Mouse (Mus musculus) forebrain, embryonic 15.5 days (tissue): ENCODE data around the gene Epha6. TPM values are rescaled to one million over a fixed set of nuclear protein-coding genes. Genes with fewer than 3 reads are reported as not detected.
A peak's percentile ranks its signal among the peaks of the same experiment; 100 is the strongest.
"Not testable (repeated sequence)": the region's sequence is repeated elsewhere in the genome, so short reads cannot be mapped to it uniquely, and the experiment has no call there.

Source experiments
- ATAC-seq: fragments of 200-750 bp; cut with Nextera tagmentation; replicated peaks from 2 replicates; pipeline ENCODE4 v1.8.0; 2017; ENCODE audit warnings: mild to moderate bottlenecking, moderate TSS enrichment, moderate library complexity
- H3K27ac ChIP-seq: fragments of 300-500 bp; sonication (generic); replicated peaks from 2 replicates; pipeline ENCODE4 v1.5.1; 2015; ENCODE audit warnings: mild to moderate bottlenecking, inconsistent platforms
- H3K27me3 ChIP-seq: fragments of 300-500 bp; sonication (generic); 2 replicates; pipeline ENCODE4 v1.6.1; 2015; ENCODE audit warnings: inconsistent platforms
- H3K36me3 ChIP-seq: fragments of 300-500 bp; sonication (generic); 2 replicates; pipeline ENCODE4 v1.6.1; 2015; ENCODE audit warnings: mild to moderate bottlenecking, inconsistent platforms
- H3K4me1 ChIP-seq: fragments of 300-500 bp; sonication (generic); 2 replicates; pipeline ENCODE4 v1.6.1; 2015; ENCODE audit warnings: inconsistent platforms
- H3K4me2 ChIP-seq: fragments of 300-500 bp; sonication (generic); replicated peaks from 2 replicates; pipeline ENCODE4 v1.6.1; 2015; ENCODE audit warnings: mild to moderate bottlenecking, inconsistent platforms
- H3K4me3 ChIP-seq: fragments of 300-500 bp; sonication (generic); 2 replicates; pipeline ENCODE4 v1.5.1; 2015; ENCODE audit warnings: mild to moderate bottlenecking, inconsistent platforms
- H3K9ac ChIP-seq: fragments of 300-500 bp; sonication (generic); replicated peaks from 2 replicates; pipeline ENCODE4 v1.6.1; 2015; ENCODE audit warnings: mild to moderate bottlenecking, inconsistent platforms
- H3K9me3 ChIP-seq: fragments of 300-500 bp; sonication (generic); 2 replicates; pipeline ENCODE4 v1.6.1; 2016; ENCODE audit warnings: inconsistent platforms
- WGBS: fragments of 180-500 bp; shearing (Covaris S2); methylation state at CpG from one replicate; pipeline ENCODE4 v1.1.7; 2015; ENCODE audit warnings: mixed read lengths; 5-methylcytosine and 5-hydroxymethylcytosine counted together
- polyA plus RNA-seq: library from polyadenylated mRNA; unstranded; fragments of >200 nt; fragmentation: Nextera tagmentation; extraction: Ambion mirVana; gene quantifications from 2 replicates; pipeline ENCODE4 v1.2.1, GENCODE M21; 2015

Gene Epha6
- polyA plus RNA-seq, 1 experiment from 2014 or later: 3.9 TPM

DNA sequence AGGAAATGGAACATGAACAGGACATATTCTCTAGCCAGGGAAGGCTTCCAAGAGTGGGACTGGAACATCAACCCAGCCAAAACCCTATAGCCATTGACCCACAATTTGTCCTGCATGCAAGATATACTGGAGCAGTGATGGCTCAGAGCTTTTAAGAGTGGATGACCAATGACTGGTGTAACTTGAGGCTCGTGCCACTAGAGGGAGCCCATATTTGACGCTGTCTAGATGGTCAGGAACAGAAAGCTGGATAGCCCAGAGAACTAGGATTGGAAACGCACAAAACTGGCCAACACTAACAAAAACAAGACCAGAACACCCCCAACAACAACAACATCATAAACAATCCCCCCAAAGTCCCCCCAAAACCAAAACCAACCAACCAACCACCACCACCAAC is 758.8 kb downstream of the Epha6 start:
- Histone ChIP-seq H3K36me3 (no peaks in the 10 kb centered on the region), H3K4me3 (no peak overlapping the region), H3K9ac (no peak overlapping the region), H3K27me3 (no peaks in the 10 kb centered on the region), H3K9me3 (no peaks in the 10 kb centered on the region), H3K4me1 (no peaks in the 10 kb centered on the region), H3K4me2 (no peak overlapping the region), H3K27ac (no peak overlapping the region)
- 18% methylated on average over 3 of the region's 3 CpGs for WGBS
- ATAC-seq: peak; percentile 53; the same call in 1 of the 2 replicates

DNA sequence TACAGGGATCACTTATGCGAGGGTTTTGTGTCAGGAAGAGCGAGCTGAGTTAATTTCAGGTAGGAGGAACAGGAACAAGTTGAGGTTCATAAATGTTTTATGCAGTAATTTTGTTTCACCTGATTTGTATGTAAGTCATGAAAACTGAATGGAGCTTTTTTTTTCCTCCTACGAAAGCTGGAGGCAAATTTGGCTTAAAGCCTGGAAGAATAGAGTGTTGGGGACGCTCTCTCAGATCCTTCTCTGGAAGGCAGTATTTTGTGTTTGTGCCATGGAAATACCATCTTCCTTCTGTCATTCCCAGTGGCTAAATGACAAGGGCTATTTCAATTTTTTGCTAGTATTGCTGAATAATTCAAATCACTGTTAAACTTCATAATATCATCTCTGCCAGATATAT is 768.6 kb downstream of the Epha6 start:
- Histone ChIP-seq H3K27me3 (no peaks in the 10 kb centered on the region), H3K4me1 (peaks cover 8% of the 10 kb centered on the region), H3K36me3 (no peaks in the 10 kb centered on the region), H3K4me2 (no peak overlapping the region), H3K9me3 (no peaks in the 10 kb centered on the region), H3K4me3 (no peak overlapping the region), H3K9ac (no peak overlapping the region), H3K27ac (no peak overlapping the region)
- ATAC-seq: no peak
- WGBS: 64% methylated on average over 4 of the region's 4 CpGs

DNA sequence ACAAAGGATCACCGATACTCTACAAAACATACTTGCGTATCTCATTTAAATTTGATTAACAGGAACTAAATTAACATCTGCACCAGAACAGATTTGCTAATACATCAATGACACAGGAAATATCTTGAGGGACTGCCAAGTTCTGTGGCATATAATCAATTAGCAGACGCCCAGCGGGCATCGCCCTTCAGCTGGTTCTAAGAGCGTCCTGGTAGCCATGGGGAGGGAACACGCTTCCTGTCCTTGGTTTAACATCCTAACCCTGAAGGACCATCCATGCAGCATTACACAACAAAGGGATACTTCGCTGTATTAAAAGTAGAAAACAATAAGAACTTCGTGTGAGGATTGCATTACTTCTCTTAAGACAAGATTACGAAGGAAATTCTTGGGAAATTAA is 769.0 kb downstream of the Epha6 start:
- Histone ChIP-seq H3K4me1 (peaks cover 8% of the 10 kb centered on the region), H3K27me3 (no peaks in the 10 kb centered on the region), H3K4me3 (no peak overlapping the region), H3K36me3 (no peaks in the 10 kb centered on the region), H3K9ac (no peak overlapping the region), H3K4me2 (no peak overlapping the region), H3K27ac (no peak overlapping the region; the same call in 1 of the 2 replicates), H3K9me3 (no peaks in the 10 kb centered on the region)
- 77% methylated on average over 10 of the region's 10 CpGs for WGBS
- ATAC-seq: no peak

DNA sequence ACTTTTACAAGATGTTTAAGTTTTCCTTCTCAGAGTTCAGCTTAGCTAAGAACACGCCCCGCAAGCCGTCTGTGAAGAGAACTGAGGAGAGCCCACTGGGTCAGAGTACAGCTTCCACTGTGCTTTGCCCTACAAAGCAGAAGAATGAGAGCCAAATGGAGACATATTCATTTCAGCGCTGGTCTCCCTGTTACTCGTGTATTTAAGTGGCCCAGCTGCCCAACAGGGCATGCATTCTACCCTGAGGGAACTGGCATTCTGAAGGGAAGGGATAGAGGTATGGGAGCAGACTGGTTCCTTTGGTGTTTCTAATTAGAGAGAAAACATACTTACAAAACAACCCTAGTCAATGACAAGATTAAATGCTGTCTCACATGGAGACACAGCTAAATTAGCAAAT is 772.9 kb downstream of the Epha6 start:
- ATAC-seq: peak; percentile 55; the same call in 1 of the 2 replicates
- Histone ChIP-seq H3K27me3 (no peaks in the 10 kb centered on the region), H3K4me3 (no peak overlapping the region), H3K4me2 (no peak overlapping the region), H3K4me1 (peaks cover 8% of the 10 kb centered on the region), H3K36me3 (no peaks in the 10 kb centered on the region), H3K27ac (no peak overlapping the region), H3K9ac (no peak overlapping the region), H3K9me3 (no peaks in the 10 kb centered on the region)
- WGBS: 32% methylated on average over 5 of the region's 5 CpGs

DNA sequence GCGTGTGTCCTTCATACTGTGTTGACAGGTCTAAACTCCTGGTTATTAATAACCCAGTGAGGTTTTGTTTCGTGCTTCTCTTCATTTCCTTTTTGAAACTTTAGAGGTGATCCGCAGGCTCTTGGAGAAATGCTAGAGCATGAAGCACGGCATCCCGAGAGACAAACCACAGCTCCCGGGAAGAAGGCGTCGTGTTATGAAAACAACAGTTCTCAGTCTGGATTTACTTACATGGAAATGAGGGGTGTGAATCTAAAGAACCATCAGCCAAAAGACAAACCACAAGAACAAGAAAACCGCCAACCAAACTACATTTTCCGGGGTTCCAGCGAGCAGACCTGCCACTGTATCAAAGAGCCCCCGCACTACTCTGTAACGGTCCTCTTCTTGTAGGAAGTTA is 775.7 kb downstream of the Epha6 start:
- Histone ChIP-seq H3K9me3 (no peaks in the 10 kb centered on the region), H3K36me3 (no peaks in the 10 kb centered on the region), H3K9ac (no peak overlapping the region), H3K4me3 (no peak overlapping the region), H3K4me2 (no peak overlapping the region), H3K4me1 (peaks cover 4% of the 10 kb centered on the region), H3K27me3 (no peaks in the 10 kb centered on the region), H3K27ac (no peak overlapping the region)
- no peak for ATAC-seq
- whole genome bisulfite sequencing: 91% methylated on average over 13 of the region's 13 CpGs

DNA sequence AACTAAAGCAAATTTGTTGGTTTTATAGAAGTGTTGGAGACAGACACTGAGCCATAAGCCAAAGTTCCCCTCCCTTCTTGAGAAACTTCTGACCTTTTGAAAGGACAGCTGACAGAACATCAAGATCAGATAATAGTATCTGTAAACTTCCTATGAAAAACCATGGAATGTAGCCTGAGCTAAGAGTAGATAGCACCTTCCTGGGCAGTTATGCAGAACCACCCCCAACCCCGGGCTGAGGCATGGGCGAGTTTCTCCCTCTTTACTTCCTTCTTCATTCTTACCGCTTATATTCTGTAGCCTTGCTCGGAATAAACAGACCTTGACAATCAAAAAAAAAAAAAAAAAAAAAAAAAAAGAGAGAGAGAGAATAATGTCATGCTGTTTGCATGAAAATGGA is 805.5 kb downstream of the Epha6 start:
- not testable (repeated sequence) for H3K27ac ChIP-seq, H3K36me3 ChIP-seq, ATAC-seq, H3K9ac ChIP-seq, H3K4me1 ChIP-seq, H3K27me3 ChIP-seq, H3K4me2 ChIP-seq, H3K4me3 ChIP-seq, H3K9me3 ChIP-seq
- WGBS: 91% methylated on average over 4 of the region's 4 CpGs

DNA sequence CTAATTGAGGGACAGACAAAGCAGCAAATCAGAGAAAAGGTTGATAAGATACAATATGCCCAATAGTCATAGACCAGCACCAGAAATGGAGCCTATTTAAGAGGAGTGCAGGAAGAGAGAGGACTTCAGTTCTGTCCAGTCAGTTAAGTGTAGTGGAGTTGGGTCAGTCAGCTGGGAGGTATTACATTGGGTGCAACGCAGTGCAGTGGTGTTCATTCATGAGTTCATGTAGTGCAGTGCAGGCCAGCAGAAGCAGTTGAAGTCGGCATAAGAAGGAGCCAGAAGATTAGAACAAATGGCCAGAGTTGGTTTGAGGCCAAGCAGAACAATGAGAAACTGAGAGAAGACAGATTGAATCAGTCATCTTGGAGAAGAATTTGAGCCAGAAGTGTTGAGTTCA is 833.0 kb downstream of the Epha6 start:
- H3K9me3 ChIP-seq: no peaks in the 10 kb centered on the region
- no peak overlapping the region for H3K4me3 ChIP-seq
- no peaks in the 10 kb centered on the region for H3K27me3 ChIP-seq
- H3K4me2 ChIP-seq: no peak overlapping the region
- H3K36me3 ChIP-seq: no peaks in the 10 kb centered on the region
- no peak overlapping the region for H3K27ac ChIP-seq
- 79% methylated on average over 2 of the region's 2 CpGs for WGBS
- no peak overlapping the region for H3K9ac ChIP-seq
- no peak for ATAC-seq
- H3K4me1 ChIP-seq: no peaks in the 10 kb centered on the region

DNA sequence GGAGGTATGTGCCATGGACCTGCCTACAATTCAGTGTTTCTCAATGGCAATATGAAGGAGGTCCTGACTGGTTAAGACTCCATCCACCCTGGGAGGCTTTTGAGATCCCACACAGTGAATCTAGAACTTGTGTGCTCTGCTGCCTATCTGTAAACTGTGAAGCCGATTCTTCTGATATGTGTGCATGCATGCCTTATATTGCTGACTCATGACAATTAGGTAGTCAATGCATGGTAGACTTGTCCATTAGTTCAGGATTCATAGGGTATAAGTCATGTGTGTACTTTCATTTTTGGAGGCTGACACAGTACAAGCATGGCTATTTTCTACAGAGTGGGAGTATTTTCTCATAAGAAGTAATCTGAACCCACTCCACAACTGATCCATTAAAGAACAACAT is 834.9 kb downstream of the Epha6 start:
- H3K27me3 ChIP-seq: no peaks in the 10 kb centered on the region
- 96% methylated on average over 1 of the region's 1 CpGs for WGBS

DNA sequence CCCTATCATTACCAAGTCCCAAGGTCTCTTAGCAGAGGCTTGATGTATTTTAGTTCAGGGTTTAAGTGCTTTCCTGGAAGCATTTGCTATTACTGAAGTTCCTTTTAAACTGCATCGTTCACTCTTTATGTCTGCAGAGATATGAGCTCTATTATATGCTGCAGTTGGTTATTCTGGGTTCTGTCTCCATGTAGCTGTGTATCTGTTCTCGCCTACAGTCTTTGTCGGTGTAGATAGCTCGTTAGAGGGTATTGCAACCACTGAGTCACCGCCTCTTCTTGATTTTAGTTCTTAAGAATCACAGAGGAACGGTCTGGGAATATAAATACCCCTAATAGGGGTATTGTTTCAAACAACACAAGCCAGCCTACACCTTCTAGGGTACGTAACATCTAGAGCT is 835.4 kb downstream of the Epha6 start:
- WGBS: 53% methylated on average over 7 of the region's 7 CpGs
- ATAC-seq: no peak
- no peaks in the 10 kb centered on the region for H3K4me1 ChIP-seq

More for the DNA sequence above, 834.9 kb downstream of the Epha6 start:
- Histone ChIP-seq H3K36me3 (no peaks in the 10 kb centered on the region), H3K4me3 (no peak overlapping the region), H3K4me2 (no peak overlapping the region), H3K9ac (no peak overlapping the region), H3K27ac (no peak overlapping the region), H3K9me3 (no peaks in the 10 kb centered on the region), H3K4me1 (no peaks in the 10 kb centered on the region)
- ATAC-seq: no peak

DNA sequence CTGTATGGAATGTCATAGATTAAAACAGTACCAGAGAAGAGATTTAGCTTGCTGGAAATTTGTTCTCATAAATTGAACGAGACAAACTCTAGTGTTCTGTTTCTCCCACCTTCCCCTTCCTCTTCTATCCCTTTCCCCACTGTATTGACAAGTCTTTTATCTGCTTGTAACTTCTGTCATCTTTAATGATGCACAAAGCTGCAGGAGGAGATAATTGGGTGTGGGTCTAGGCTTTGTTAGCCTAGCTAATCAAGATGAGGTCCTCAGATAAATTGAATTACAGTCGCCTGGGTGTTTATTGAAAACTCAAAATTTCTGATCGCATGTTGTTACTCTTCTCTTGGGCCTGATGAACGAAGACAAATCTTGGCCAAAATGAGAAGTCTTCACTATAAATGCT is 844.5 kb downstream of the Epha6 start:
- Histone ChIP-seq H3K4me3 (no peak overlapping the region), H3K36me3 (no peaks in the 10 kb centered on the region), H3K9me3 (no peaks in the 10 kb centered on the region), H3K27ac (no peak overlapping the region), H3K4me2 (no peak overlapping the region), H3K9ac (no peak overlapping the region), H3K4me1 (no peaks in the 10 kb centered on the region), H3K27me3 (no peaks in the 10 kb centered on the region)
- no peak for ATAC-seq
- WGBS: 64% methylated on average over 4 of the region's 4 CpGs

More for the DNA sequence above, 835.4 kb downstream of the Epha6 start:
- Histone ChIP-seq H3K4me3 (no peak overlapping the region), H3K4me2 (no peak overlapping the region), H3K9me3 (no peaks in the 10 kb centered on the region), H3K27me3 (no peaks in the 10 kb centered on the region), H3K27ac (no peak overlapping the region), H3K9ac (no peak overlapping the region), H3K36me3 (no peaks in the 10 kb centered on the region)

DNA sequence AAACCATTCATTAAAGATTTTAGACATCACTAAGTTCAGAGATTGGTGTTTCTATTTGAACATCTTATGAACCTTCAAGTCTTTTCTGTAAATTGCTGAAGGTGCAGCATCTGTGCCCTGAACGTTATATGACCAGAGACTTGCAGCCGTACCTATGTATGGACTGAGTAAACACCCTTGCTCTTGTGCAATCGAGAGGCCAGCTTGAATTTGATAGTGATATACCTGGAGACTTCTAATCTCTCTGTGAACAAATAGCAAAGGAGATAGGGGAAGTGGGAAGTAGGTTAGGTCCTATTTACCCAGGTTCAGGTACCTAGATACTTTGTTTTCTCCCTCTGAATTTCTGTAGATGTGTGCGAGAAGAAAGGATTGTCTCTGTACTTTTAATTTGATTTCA is 854.4 kb downstream of the Epha6 start:
- no peaks in the 10 kb centered on the region for H3K36me3 ChIP-seq
- WGBS: 89% methylated on average over 4 of the region's 4 CpGs
- no peaks in the 10 kb centered on the region for H3K27me3 ChIP-seq

DNA sequence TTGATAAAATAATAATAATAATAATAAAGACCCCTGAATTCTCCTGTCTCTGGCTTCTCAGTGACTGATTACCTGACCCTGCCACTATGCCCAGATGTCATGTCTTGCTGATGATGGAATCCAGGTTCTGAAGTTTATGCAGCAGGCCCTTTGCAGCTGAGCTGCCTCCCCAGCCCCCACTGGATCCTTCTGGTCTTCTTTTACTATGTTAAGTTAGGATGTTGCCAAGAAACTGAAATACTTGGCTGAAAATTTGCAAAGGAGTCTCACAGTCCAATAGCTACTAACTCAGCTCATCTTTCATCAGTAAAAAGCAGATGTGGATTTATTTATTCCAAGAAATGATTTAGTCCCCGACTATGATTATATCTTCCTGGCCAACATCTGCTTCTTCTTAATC is 861.7 kb downstream of the Epha6 start:
- Histone ChIP-seq H3K36me3 (no peaks in the 10 kb centered on the region), H3K9ac (no peak overlapping the region), H3K4me3 (no peak overlapping the region), H3K9me3 (no peaks in the 10 kb centered on the region), H3K27me3 (no peaks in the 10 kb centered on the region), H3K27ac (no peak overlapping the region), H3K4me2 (no peak overlapping the region), H3K4me1 (no peaks in the 10 kb centered on the region)
- WGBS: 87% methylated on average over 1 of the region's 1 CpGs
- ATAC-seq: no peak

More for the DNA sequence above, 854.4 kb downstream of the Epha6 start:
- Histone ChIP-seq H3K9ac (no peak overlapping the region), H3K27ac (no peak overlapping the region), H3K4me2 (no peak overlapping the region), H3K4me3 (no peak overlapping the region), H3K4me1 (no peaks in the 10 kb centered on the region), H3K9me3 (no peaks in the 10 kb centered on the region)
- ATAC-seq: no peak

DNA sequence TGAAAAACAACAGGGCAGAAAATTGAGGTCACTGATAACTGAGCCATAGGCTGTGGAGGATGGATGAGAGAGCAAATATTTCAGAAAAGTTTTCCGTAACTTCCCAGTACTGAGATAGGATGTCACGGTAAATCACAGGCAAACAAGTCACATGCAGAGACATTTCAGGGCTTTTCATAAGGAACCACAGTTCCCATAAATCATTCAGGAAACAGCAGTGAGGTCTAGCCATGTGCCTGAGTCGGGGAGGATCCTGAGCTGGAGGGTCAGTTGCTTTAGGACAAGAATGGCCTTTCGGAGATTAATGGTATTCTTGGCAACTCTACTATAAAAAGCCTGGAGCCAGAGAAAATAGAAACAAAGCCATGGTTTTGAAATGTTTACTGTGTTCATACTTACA is 889.8 kb downstream of the Epha6 start:
- no peak overlapping the region for H3K27ac ChIP-seq
- ATAC-seq: no peak
- no peaks in the 10 kb centered on the region for H3K9me3 ChIP-seq
- H3K4me3 ChIP-seq: no peak overlapping the region
- H3K4me1 ChIP-seq: no peaks in the 10 kb centered on the region
- H3K9ac ChIP-seq: no peak overlapping the region
- no peaks in the 10 kb centered on the region for H3K36me3 ChIP-seq
- no peak overlapping the region for H3K4me2 ChIP-seq
- WGBS: 92% methylated on average over 4 of the region's 4 CpGs
- no peaks in the 10 kb centered on the region for H3K27me3 ChIP-seq
